Mouse (Mus musculus) layer of hippocampus, postnatal 10 days (tissue): ENCODE results near the gene Cdc42ep2. TPM values are rescaled to one million over a fixed set of nuclear protein-coding genes. Genes with fewer than 3 reads are reported as not detected.

Experiments
- DNase-seq, 2 experiments: peaks; one replicate each; pipeline ENCODE4 v3.0.0; 2021; ENCODE audit warnings: low spot score in 2 of 2
- long read RNA-seq: library from polyadenylated mRNA; stranded (forward); transcript quantifications from one replicate; pipeline ENCODE4 v2.0.0, GENCODE M21; 2023
- total RNA-seq, 2 experiments: library from RNA; stranded (reverse); gene quantifications; 2 replicates each; pipeline ENCODE4 v1.2.3; 2021

Cdc42ep2 gene
- total RNA-seq, result 1 to 10 TPM; 5.2 to 5.7 TPM
- long read RNA-seq, transcript Cdc42ep2-201 (2 exons, 3,411 nt), result major isoform, 14 of 15 reads
- long read RNA-seq, partial matches to known transcripts, result 0 of 15 reads
- long read RNA-seq, other reads (novel, unspliced or antisense), result 1 of 15 reads

GRCm38 (mm10) chr19:5924713-5925093, at the start of gene Cdc42ep2:
Gene Cdc42ep2, minus strand, starts transcription at chr19:5924816.
- DNase-seq, result peak; percentile 83 to 88

GRCm38 (mm10) chr19:5967664-5968063, 43.0 kb upstream of the Cdc42ep2 start:
- DNase-seq, result no peak

GRCm38 (mm10) chr19:5966786-5967185, 42.2 kb upstream of the Cdc42ep2 start:
- no peak for DNase-seq

- no peak for DNase-seq
These were observed 41.3 kb upstream of the Cdc42ep2 start for GRCm38 (mm10) chr19:5965910-5966309.

- DNase-seq, result peak; percentile 82
These were observed 40.7 kb upstream of the Cdc42ep2 start for GRCm38 (mm10) chr19:5965280-5965679.

GRCm38 (mm10) chr19:5964804-5965203, 40.2 kb upstream of the Cdc42ep2 start:
- no peak for DNase-seq

GRCm38 (mm10) chr19:5963883-5964562, 39.4 kb upstream of the Cdc42ep2 start, which contains the start of gene Pola2:
Gene Pola2, minus strand, starts transcription at chr19:5964202.
- peak; percentile 83 to 89 for DNase-seq

- DNase-seq, result no peak
These were observed 38.0 kb upstream of the Cdc42ep2 start for GRCm38 (mm10) chr19:5962651-5963050.

GRCm38 (mm10) chr19:5957371-5957770, 32.8 kb upstream of the Cdc42ep2 start:
- no peak for DNase-seq

GRCm38 (mm10) chr19:5956685-5957084, 32.1 kb upstream of the Cdc42ep2 start:
- peak; percentile 80 to 87 for DNase-seq

GRCm38 (mm10) chr19:5955704-5956670, 31.4 kb upstream of the Cdc42ep2 start:
- no peak for DNase-seq

- DNase-seq, result no peak
These were observed 30.3 kb upstream of the Cdc42ep2 start for GRCm38 (mm10) chr19:5954936-5955335.

- DNase-seq, result no peak
These were observed 29.6 kb upstream of the Cdc42ep2 start for GRCm38 (mm10) chr19:5954031-5954710.

- DNase-seq, result no peak
These were observed 28.7 kb upstream of the Cdc42ep2 start for GRCm38 (mm10) chr19:5953201-5953770.

- DNase-seq, result no peak
These were observed 27.6 kb upstream of the Cdc42ep2 start for GRCm38 (mm10) chr19:5952071-5952691.

- DNase-seq, result no peak
These were observed 27.0 kb upstream of the Cdc42ep2 start for GRCm38 (mm10) chr19:5951631-5952030.

GRCm38 (mm10) chr19:5950218-5950617, 25.6 kb upstream of the Cdc42ep2 start:
- DNase-seq, result no peak

GRCm38 (mm10) chr19:5945891-5946290, 21.3 kb upstream of the Cdc42ep2 start:
- DNase-seq, result no peak

GRCm38 (mm10) chr19:5945027-5945426, 20.4 kb upstream of the Cdc42ep2 start:
- no peak for DNase-seq

- no peak for DNase-seq
These were observed 19.5 kb upstream of the Cdc42ep2 start for GRCm38 (mm10) chr19:5944145-5944544.
